Mouse (Mus musculus) small intestine, adult 2 months (tissue): ENCODE data around the gene Pcgf3. TPM values are rescaled to one million over a fixed set of nuclear protein-coding genes. Genes with fewer than 3 reads are reported as not detected.

ENCODE experiments used
- H3K27ac ChIP-seq: fragments of 200-500 bp; 2 replicates; pipeline ENCODE4 v1.5.1; 2012; ENCODE audit warnings: low read depth, low read length, control low read depth, inconsistent platforms; ENCODE audit not compliant: insufficient read depth
- H3K27me3 ChIP-seq: fragments of 200-500 bp; 2 replicates; pipeline ENCODE4 v1.6.1; 2012; ENCODE audit warnings: mild to moderate bottlenecking, moderate library complexity, low read length, inconsistent platforms; ENCODE audit not compliant: control insufficient read depth, insufficient read depth
- H3K36me3 ChIP-seq: fragments of 200-500 bp; 2 replicates; pipeline ENCODE4 v1.6.1; 2012; ENCODE audit warnings: mild to moderate bottlenecking, low read length, control low read depth, inconsistent platforms; ENCODE audit not compliant: control insufficient read depth, insufficient read depth
- H3K4me1 ChIP-seq: fragments of 200-500 bp; 2 replicates; pipeline ENCODE4 v1.6.1; 2012; ENCODE audit warnings: low read length, inconsistent platforms, mixed read lengths; ENCODE audit not compliant: control insufficient read depth, insufficient read depth, insufficient read length
- H3K4me3 ChIP-seq: fragments of 200-500 bp; 2 replicates; pipeline ENCODE4 v1.5.1; 2012; ENCODE audit warnings: low read depth, mild to moderate bottlenecking, control low read depth, inconsistent platforms, low read length, moderate library complexity
- CTCF ChIP-seq: fragments of 200-500 bp; IDR thresholded peaks from 2 replicates; pipeline ENCODE4 v1.5.1; 2012; ENCODE audit warnings: low read depth, mild to moderate bottlenecking, control low read depth, inconsistent platforms, low read length, moderate library complexity, mixed read lengths; ENCODE audit not compliant: insufficient replicate concordance, insufficient read length; ENCODE audit errors: extremely low read depth
- POLR2A ChIP-seq: fragments of 200-500 bp; IDR thresholded peaks from 2 replicates; pipeline ENCODE4 v1.6.1; 2012; ENCODE audit warnings: low read depth, mild to moderate bottlenecking, control low read depth, inconsistent platforms, low read length, moderate library complexity
- WGBS: fragments of 180-500 bp; shearing (Covaris S2); methylation state at CpG from one replicate; pipeline ENCODE4 v1.1.7; 2018; 5-methylcytosine and 5-hydroxymethylcytosine counted together
- polyA plus RNA-seq: library from polyadenylated mRNA; depleted of rRNA; stranded (reverse); fragments of >200 nt; gene quantifications from 2 replicates; pipeline ENCODE4 v1.2.3, GENCODE M21; 2012

Pcgf3 gene
- polyA plus RNA-seq, 1 experiment, result 5.1 TPM

- Histone ChIP-seq H3K27ac (no peak overlapping the region), H3K4me3 (no peak overlapping the region), H3K4me1 (no peaks in the 10 kb centered on the region), H3K36me3 (no peaks in the 10 kb centered on the region), H3K27me3 (no peaks in the 10 kb centered on the region)
- WGBS, result 61% methylated on average over 6 of the region's 6 CpGs
- TF ChIP-seq POLR2A (no peak), CTCF (no peak)
Measured at GRCm38 (mm10) chr5:108515581-108516361, 54.7 kb downstream of the Pcgf3 start.

DNA sequence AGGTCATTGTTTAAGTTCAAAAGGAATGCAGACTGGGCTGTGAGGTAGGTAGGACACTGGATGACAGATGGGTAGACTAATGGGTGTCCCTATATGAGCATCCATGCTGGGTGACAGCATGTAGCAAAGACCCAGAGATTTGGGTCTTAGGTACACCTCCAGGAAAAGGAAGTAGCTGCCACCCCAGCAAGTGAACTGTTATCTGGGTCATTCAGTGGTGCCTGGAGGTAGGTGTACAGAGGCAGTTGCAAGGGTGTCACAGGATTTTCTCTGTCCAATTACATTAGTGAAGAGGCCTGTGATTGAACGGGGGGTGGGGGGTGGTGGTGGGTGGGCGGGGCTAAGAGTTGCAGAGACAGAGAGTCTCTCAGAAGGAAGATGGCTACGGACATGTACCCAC is 55.6 kb downstream of the Pcgf3 start:
- WGBS, result 69% methylated on average over 3 of the region's 3 CpGs

DNA sequence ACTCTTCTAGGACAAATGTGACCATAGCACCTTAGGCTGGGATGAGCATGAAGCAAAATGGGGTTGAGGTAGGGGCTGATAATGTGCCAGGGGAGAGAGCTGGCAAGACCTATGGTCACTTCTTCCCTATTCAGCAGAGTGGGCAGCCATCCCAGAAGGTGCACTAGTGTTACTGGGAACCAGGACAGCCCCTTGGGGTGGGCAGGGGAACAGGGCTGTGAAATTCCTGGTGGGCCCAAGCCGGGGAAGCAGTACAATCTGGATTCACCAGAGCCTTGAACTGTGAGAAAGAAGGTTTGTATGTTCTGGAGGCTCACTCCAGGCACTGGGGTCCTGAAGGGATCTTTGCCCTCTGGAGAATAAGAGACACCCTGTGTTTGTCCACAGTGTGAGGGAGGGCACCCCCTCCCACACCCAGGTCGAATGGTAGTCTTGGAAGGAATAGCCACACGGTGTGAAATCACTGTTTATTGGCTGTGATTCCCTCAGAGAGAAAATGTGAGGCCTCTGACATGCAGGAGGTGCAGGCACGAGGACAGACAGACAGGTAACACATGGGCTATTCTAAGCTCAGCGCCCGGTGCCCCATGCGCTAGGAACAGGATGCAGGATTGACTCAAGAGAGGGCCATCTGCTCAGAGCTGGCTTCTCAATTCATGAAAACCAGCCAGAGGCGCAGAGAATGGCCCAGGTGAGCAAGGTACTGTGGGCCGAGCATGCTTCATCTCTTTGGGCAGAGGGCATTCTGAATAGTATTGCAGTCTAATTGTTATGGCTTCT is 57.3 kb downstream of the Pcgf3 start:
- no peaks in the 10 kb centered on the region for H3K36me3 ChIP-seq
- H3K4me1 ChIP-seq, result no peaks in the 10 kb centered on the region
- TF ChIP-seq CTCF (no peak), POLR2A (no peak)
- H3K4me3 ChIP-seq, result no peak overlapping the region
- no peaks in the 10 kb centered on the region for H3K27me3 ChIP-seq
- 72% methylated on average over 9 of the region's 9 CpGs for WGBS
- H3K27ac ChIP-seq, result no peak overlapping the region

More for the DNA sequence above, 55.6 kb downstream of the Pcgf3 start:
- no peaks in the 10 kb centered on the region for H3K36me3 ChIP-seq
- no peak overlapping the region for H3K4me3 ChIP-seq
- H3K27me3 ChIP-seq, result no peaks in the 10 kb centered on the region
- H3K4me1 ChIP-seq, result no peaks in the 10 kb centered on the region
- no peak overlapping the region for H3K27ac ChIP-seq
- TF ChIP-seq CTCF (no peak), POLR2A (no peak)

DNA sequence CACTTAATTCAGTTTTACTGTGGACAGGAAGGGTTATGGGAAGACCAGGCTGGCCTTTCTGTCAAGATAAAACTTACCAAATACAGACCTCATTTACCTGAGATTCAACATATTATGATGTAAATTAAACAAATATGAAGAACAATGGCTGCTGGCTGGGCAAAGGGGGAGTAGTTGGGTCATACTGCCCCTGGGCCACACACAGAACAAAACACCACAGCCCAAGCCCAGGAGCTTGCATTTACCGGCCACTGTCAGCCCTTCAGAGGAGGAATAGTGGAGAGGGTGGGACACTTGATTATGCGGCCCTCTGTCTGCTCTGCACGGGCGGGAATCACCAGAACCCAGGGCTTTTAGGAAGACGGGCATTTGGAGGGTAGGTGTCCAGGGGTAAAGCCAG is 57.9 kb downstream of the Pcgf3 start:
- TF ChIP-seq CTCF, result no peak
- no peak for TF ChIP-seq POLR2A
- H3K27me3 ChIP-seq, result no peaks in the 10 kb centered on the region
- H3K27ac ChIP-seq, result no peak overlapping the region
- no peaks in the 10 kb centered on the region for H3K4me1 ChIP-seq
- no peaks in the 10 kb centered on the region for H3K36me3 ChIP-seq
- H3K4me3 ChIP-seq, result no peak overlapping the region
- 73% methylated on average over 5 of the region's 5 CpGs for WGBS

DNA sequence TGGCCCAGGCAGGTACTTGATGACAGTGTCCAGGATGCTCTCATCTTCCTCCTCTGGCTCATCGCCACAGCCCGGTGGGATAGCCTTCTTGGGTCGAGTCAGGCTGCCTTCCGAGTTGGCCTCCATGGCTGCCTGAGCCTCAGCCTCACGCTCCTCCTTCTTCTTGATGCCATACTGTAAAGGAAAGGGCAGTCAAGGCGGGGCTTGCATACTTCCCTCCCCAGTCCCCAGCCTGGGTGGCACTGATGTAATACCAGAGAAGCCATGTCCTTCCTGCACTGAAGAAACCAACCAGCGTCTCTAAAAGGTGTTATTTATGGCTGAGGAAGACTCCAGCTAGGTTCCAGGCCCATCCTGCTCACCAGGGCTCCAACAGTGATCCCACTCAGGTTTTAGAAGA is 59.1 kb downstream of the Pcgf3 start:
- H3K4me3 ChIP-seq, result no peak overlapping the region
- no peak overlapping the region for H3K27ac ChIP-seq
- TF ChIP-seq POLR2A (no peak), CTCF (no peak)
- H3K4me1 ChIP-seq, result no peaks in the 10 kb centered on the region
- whole genome bisulfite sequencing, result 67% methylated on average over 7 of the region's 7 CpGs
- H3K27me3 ChIP-seq, result no peaks in the 10 kb centered on the region
- no peaks in the 10 kb centered on the region for H3K36me3 ChIP-seq

DNA sequence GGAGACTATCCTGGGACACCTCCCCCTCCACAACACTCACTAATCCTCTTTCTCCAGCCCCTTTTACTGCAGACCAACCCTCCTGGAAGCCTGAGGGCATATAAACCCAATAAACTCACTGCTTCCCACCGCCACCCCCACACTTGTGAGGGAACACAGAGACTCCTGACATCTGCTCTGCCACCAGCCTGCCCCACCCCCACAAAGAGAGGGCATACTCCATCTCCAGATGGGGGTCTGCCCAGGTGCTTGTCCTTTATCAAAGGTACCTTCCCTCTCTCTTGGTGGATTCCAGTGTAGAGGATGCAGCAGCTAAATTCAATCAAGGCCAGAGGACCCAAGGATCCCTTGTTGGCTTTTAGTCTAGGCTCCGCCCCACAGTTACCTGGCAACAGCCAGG is 60.0 kb downstream of the Pcgf3 start:
- H3K27ac ChIP-seq, result no peak overlapping the region
- TF ChIP-seq CTCF, result no peak
- no peak for TF ChIP-seq POLR2A
- H3K27me3 ChIP-seq, result no peaks in the 10 kb centered on the region
- no peak overlapping the region for H3K4me3 ChIP-seq
- 56% methylated on average over 2 of the region's 2 CpGs for WGBS
- H3K36me3 ChIP-seq, result no peaks in the 10 kb centered on the region
- H3K4me1 ChIP-seq, result no peaks in the 10 kb centered on the region

DNA sequence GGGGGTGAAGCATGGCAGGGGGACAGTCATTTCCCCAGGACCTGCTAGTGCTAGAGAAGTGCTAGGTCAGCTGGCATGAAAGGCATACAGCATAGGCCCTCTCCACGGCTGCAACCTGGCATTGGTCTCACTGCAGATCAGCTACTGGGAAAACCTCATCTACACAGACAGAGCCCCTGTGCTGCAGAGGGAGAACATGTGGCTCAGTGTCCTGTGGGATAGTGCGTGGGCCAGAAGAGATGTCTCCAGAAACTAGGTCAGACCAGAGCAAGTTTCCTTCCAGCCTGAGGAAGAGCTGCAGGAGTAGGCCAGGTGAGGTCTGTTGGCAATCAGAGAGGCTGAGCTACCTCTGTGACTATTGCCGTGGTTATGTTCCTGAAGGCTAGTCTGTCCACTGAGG is 60.9 kb downstream of the Pcgf3 start:
- 71% methylated on average over 3 of the region's 3 CpGs for WGBS
- Histone ChIP-seq H3K36me3 (no peaks in the 10 kb centered on the region), H3K27ac (no peak overlapping the region), H3K4me1 (no peaks in the 10 kb centered on the region), H3K4me3 (no peak overlapping the region), H3K27me3 (no peaks in the 10 kb centered on the region)
- TF ChIP-seq CTCF, result no peak
- TF ChIP-seq POLR2A, result no peak
